Mouse (Mus musculus): ENCODE measurements around the gene Sde2. TPM values are rescaled to one million over a fixed set of nuclear protein-coding genes. Genes with fewer than 3 reads are reported as not detected.

Gene Sde2
- polyA plus RNA-seq, 1 experiment from 2014 or later, result 22.3 TPM

GRCm38 (mm10) chr1:180812463-180813408, 38.2 kb upstream of the Sde2 start:
- Histone ChIP-seq H3K4me3 (ENCODE audit: control insufficient read depth in 1 of 2, insufficient read depth in 1 of 2, low read depth in 1 of 2, low read length in 2 of 2) (peak overlapping the region; percentile 98 to 100), H3K36me3 (ENCODE audit: control insufficient read depth, insufficient read depth, low read length) (peaks cover 38% of the 10 kb centered on the region), H3K27me3 (ENCODE audit: control insufficient read depth, insufficient read depth, low read length) (no peaks in the 10 kb centered on the region), H3K27ac (replicated peaks in 1 of 2; ENCODE audit: control insufficient read depth in 1 of 2, insufficient read depth in 1 of 2, low read depth in 2 of 2, low read length in 2 of 2) (peak overlapping the region; percentile 100), H3K9me3 (ENCODE audit: control insufficient read depth, low read length) (no peaks in the 10 kb centered on the region), H3K4me2 (ENCODE audit: low read length) (peak overlapping the region; percentile 60), H3K9ac (ENCODE audit: low read length) (peak overlapping the region; percentile 100), H3K4me1 (ENCODE audit: control insufficient read depth in 2 of 2, insufficient read depth in 2 of 2, low read length in 2 of 2) (peaks cover 3 to 35% of the 10 kb centered on the region in 2 experiments; a peak in 3 of 4 replicates)
- ATAC-seq (ENCODE audit: insufficient number of reproducible peaks, insufficient read depth, low FRiP score, low read depth), result peak; percentile 8; the same call in 1 of the 2 replicates
- WGBS, result under 1% methylated on average over 71 of the region's 71 CpGs

DNA sequence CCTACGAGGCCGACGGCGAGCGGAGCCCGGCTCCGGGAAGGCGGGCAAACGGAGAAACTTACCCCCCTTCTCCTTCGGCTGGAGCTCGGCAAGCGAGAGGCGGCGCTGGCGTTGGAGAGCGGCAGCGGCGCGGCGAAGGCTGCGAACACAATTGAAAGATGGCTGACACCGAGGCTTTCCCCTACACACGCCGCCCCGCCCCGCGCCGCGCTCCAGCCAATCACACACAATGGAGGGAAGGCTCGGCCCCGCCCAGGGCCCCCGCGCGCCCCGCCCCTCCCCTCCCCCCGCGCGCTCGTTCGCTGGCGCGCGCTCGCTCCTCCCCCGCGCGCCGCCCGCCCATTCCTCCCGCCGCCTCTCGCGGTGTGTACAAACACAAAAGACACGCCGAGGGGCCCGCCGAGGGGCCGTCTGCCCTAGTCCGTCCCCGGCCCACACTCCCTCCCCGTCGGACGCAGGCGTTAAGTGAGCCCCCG, 37.5 kb upstream of the Sde2 start:
- under 1% methylated on average over 52 of the region's 65 CpGs for WGBS
- peak overlapping the region; percentile 100 for H3K27ac ChIP-seq (replicated peaks in 1 of 2; ENCODE audit: control insufficient read depth in 1 of 2, insufficient read depth in 1 of 2, low read depth in 2 of 2, low read length in 2 of 2)
- H3K4me2 ChIP-seq (ENCODE audit: low read length), result peak overlapping the region; percentile 77
- H3K9me3 ChIP-seq (ENCODE audit: control insufficient read depth, low read length), result no peaks in the 10 kb centered on the region
- H3K9ac ChIP-seq (ENCODE audit: low read length), result peak overlapping the region; percentile 100
- peak; percentile 94 for ATAC-seq (ENCODE audit: insufficient number of reproducible peaks, insufficient read depth, low FRiP score, low read depth)
- peaks cover 5 to 42% of the 10 kb centered on the region in 2 experiments for H3K4me1 ChIP-seq (ENCODE audit: control insufficient read depth in 2 of 2, insufficient read depth in 2 of 2, low read length in 2 of 2)
- peak overlapping the region; percentile 98 to 100 for H3K4me3 ChIP-seq (ENCODE audit: control insufficient read depth in 1 of 2, insufficient read depth in 1 of 2, low read depth in 1 of 2, low read length in 2 of 2)
- peaks cover 32% of the 10 kb centered on the region for H3K36me3 ChIP-seq (ENCODE audit: control insufficient read depth, insufficient read depth, low read length)
- H3K27me3 ChIP-seq (ENCODE audit: control insufficient read depth, insufficient read depth, low read length), result no peaks in the 10 kb centered on the region

GRCm38 (mm10) chr1:180813885-180814740, 36.8 kb upstream of the Sde2 start, which contains the start of gene H3f3a:
Gene H3f3a, minus strand, starts transcription at chr1:180813943.
- H3K4me1 ChIP-seq (ENCODE audit: control insufficient read depth in 2 of 2, insufficient read depth in 2 of 2, low read length in 2 of 2), result peaks cover 5 to 39% of the 10 kb centered on the region in 2 experiments
- peak within 1 kb of the TSS; percentile 98 to 100 for H3K4me3 ChIP-seq (ENCODE audit: control insufficient read depth in 1 of 2, insufficient read depth in 1 of 2, low read depth in 1 of 2, low read length in 2 of 2)
- ATAC-seq (ENCODE audit: insufficient number of reproducible peaks, insufficient read depth, low FRiP score, low read depth), result peak; percentile 78
- no peaks in the 10 kb centered on the region for H3K27me3 ChIP-seq (ENCODE audit: control insufficient read depth, insufficient read depth, low read length)
- peak within 1 kb of the TSS; percentile 100 for H3K27ac ChIP-seq (replicated peaks in 1 of 2; ENCODE audit: control insufficient read depth in 1 of 2, insufficient read depth in 1 of 2, low read depth in 2 of 2, low read length in 2 of 2)
- H3K9me3 ChIP-seq (ENCODE audit: control insufficient read depth, low read length), result no peaks in the 10 kb centered on the region
- H3K4me2 ChIP-seq (ENCODE audit: low read length), result peak within 1 kb of the TSS; percentile 77
- peak within 1 kb of the TSS; percentile 100 for H3K9ac ChIP-seq (ENCODE audit: low read length)
- WGBS, result 4% methylated on average over 47 of the region's 69 CpGs
- H3K36me3 ChIP-seq (ENCODE audit: control insufficient read depth, insufficient read depth, low read length), result peaks cover 27% of the 10 kb centered on the region

DNA sequence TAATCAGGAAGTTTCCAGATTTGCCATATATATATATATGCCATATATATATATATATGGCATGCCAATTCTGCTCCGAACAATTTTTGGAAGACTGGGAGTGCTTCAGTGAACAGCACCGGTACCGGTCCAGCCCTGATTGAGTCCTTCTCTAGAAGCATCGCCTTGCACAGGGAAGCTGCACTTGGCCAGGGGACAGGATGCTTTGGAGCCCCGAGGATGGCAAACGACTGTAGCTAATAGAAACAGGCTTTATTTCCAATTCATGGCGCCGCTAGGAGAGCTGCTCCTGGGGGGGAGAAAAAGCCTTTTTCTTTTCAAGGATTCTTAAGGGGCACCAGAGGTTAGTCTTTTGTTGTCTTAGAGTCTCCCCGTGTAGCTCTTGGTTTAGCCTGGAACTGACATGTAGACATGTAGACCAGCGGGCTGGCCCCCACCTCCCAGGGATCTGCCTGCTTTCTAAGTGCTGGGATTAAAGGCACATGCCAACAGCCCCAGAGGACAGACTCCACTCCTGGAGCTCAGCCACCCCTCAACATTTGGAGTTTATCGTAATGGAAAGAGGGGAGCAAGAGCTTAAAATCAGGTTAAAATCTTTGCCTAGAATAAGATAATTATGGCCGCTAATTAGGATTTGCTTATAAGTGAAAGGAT, 35.4 kb upstream of the Sde2 start:
- ATAC-seq (ENCODE audit: insufficient number of reproducible peaks, insufficient read depth, low FRiP score, low read depth), result no peak
- H3K36me3 ChIP-seq (ENCODE audit: control insufficient read depth, insufficient read depth, low read length), result peaks cover 13% of the 10 kb centered on the region
- no peaks in the 10 kb centered on the region for H3K27me3 ChIP-seq (ENCODE audit: control insufficient read depth, insufficient read depth, low read length)
- peak overlapping the region; percentile 18; the same call in 1 of the 2 replicates for H3K4me2 ChIP-seq (ENCODE audit: low read length)
- no peak overlapping the region for H3K27ac ChIP-seq (replicated peaks in 1 of 2; ENCODE audit: control insufficient read depth in 1 of 2, insufficient read depth in 1 of 2, low read depth in 2 of 2, low read length in 2 of 2)
- H3K4me1 ChIP-seq (ENCODE audit: control insufficient read depth in 2 of 2, insufficient read depth in 2 of 2, low read length in 2 of 2), result peaks cover 5 to 30% of the 10 kb centered on the region in 2 experiments
- no peaks in the 10 kb centered on the region for H3K9me3 ChIP-seq (ENCODE audit: control insufficient read depth, low read length)
- WGBS, result 58% methylated on average over 12 of the region's 12 CpGs
- no peak overlapping the region for H3K4me3 ChIP-seq (ENCODE audit: control insufficient read depth in 1 of 2, insufficient read depth in 1 of 2, low read depth in 1 of 2, low read length in 2 of 2)
- no peak overlapping the region; the same call in 1 of the 2 replicates for H3K9ac ChIP-seq (ENCODE audit: low read length)

DNA sequence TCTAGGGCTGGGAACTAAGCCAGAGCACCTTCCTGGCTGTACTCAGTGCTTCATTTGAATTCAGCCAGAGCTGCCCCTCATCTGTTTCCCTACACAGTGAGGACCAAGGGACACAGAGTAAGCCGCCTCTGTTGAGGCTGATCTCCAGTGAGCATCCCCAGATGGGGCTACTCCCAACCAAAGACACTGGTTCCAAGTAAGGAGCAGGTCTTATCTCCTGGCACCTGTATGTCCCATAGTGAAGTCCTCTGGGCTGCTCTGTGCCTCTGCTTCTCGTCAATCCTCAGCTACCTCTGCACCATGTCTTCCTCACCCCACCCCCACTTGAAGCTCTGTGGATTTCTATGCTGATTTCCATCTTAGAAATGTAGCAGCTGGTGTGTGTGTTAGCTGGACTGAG, 32.9 kb upstream of the Sde2 start:
- Histone ChIP-seq H3K4me2 (ENCODE audit: low read length) (no peak overlapping the region), H3K27me3 (ENCODE audit: control insufficient read depth, insufficient read depth, low read length) (no peaks in the 10 kb centered on the region), H3K9ac (ENCODE audit: low read length) (no peak overlapping the region), H3K4me3 (ENCODE audit: control insufficient read depth in 1 of 2, insufficient read depth in 1 of 2, low read depth in 1 of 2, low read length in 2 of 2) (no peak overlapping the region), H3K9me3 (ENCODE audit: control insufficient read depth, low read length) (no peaks in the 10 kb centered on the region), H3K27ac (replicated peaks in 1 of 2; ENCODE audit: control insufficient read depth in 1 of 2, insufficient read depth in 1 of 2, low read depth in 2 of 2, low read length in 2 of 2) (no peak overlapping the region), H3K4me1 (ENCODE audit: control insufficient read depth in 2 of 2, insufficient read depth in 2 of 2, low read length in 2 of 2) (peaks cover 5 to 26% of the 10 kb centered on the region in 2 experiments), H3K36me3 (ENCODE audit: control insufficient read depth, insufficient read depth, low read length) (peaks cover 6% of the 10 kb centered on the region; the same call in 1 of the 2 replicates)
- ATAC-seq (ENCODE audit: insufficient number of reproducible peaks, insufficient read depth, low FRiP score, low read depth), result no peak
- WGBS, result 39% methylated on average over 2 of the region's 2 CpGs

DNA sequence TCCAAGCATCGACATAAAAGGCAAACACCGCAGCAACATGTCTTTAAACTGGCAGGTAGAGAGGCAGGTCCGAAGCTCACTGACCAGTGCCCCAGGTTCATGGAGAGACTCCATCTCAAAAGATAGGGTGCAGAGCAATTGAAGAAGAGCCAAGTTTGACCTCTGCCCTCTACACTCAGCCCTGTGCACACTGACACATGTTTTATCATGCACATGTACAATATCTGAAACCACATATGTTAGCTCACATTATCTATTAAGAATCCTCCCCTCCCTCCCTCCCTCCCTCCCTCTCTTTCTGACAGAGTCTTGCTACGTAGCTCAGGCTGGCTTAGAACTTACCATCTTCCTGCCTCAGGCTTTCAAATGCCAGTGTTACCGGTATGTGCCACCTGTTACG, 29.8 kb upstream of the Sde2 start:
- no peak for ATAC-seq (ENCODE audit: insufficient number of reproducible peaks, insufficient read depth, low FRiP score, low read depth)
- Histone ChIP-seq H3K27ac (replicated peaks in 1 of 2; ENCODE audit: control insufficient read depth in 1 of 2, insufficient read depth in 1 of 2, low read depth in 2 of 2, low read length in 2 of 2) (no peak overlapping the region), H3K27me3 (ENCODE audit: control insufficient read depth, insufficient read depth, low read length) (no peaks in the 10 kb centered on the region), H3K4me2 (ENCODE audit: low read length) (no peak overlapping the region), H3K4me1 (ENCODE audit: control insufficient read depth in 2 of 2, insufficient read depth in 2 of 2, low read length in 2 of 2) (peaks cover 3 to 10% of the 10 kb centered on the region in 2 experiments), H3K4me3 (ENCODE audit: control insufficient read depth in 1 of 2, insufficient read depth in 1 of 2, low read depth in 1 of 2, low read length in 2 of 2) (no peak overlapping the region), H3K9me3 (ENCODE audit: control insufficient read depth, low read length) (no peaks in the 10 kb centered on the region), H3K36me3 (ENCODE audit: control insufficient read depth, insufficient read depth, low read length) (peaks cover 6% of the 10 kb centered on the region; the same call in 1 of the 2 replicates), H3K9ac (ENCODE audit: low read length) (no peak overlapping the region)
- 87% methylated on average over 6 of the region's 6 CpGs for WGBS

DNA sequence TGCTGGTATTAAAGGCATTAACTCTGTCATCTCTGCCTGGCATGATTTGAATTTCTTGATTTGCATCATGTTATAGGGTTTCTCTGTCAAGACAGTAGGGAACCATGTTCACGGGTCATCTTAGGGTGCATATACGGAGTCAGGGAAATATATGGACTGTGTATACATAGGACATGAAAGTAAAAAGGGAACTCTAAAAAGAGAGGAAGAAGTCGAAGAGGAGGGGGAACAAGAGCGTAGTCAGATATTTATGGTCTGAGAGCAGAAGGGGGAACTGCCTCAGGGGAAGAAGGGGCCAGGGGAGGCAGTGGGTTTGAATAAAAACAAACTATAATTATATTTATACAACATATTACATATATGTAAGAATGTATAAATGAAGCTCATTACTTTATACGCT, 28.7 kb upstream of the Sde2 start:
- Histone ChIP-seq H3K4me3 (ENCODE audit: control insufficient read depth in 1 of 2, insufficient read depth in 1 of 2, low read depth in 1 of 2, low read length in 2 of 2) (no peak overlapping the region), H3K9ac (ENCODE audit: low read length) (no peak overlapping the region), H3K36me3 (ENCODE audit: control insufficient read depth, insufficient read depth, low read length) (no peaks in the 10 kb centered on the region), H3K4me2 (ENCODE audit: low read length) (no peak overlapping the region), H3K4me1 (ENCODE audit: control insufficient read depth in 2 of 2, insufficient read depth in 2 of 2, low read length in 2 of 2) (peaks cover 3 to 10% of the 10 kb centered on the region in 2 experiments), H3K27me3 (ENCODE audit: control insufficient read depth, insufficient read depth, low read length) (no peaks in the 10 kb centered on the region), H3K27ac (replicated peaks in 1 of 2; ENCODE audit: control insufficient read depth in 1 of 2, insufficient read depth in 1 of 2, low read depth in 2 of 2, low read length in 2 of 2) (no peak overlapping the region), H3K9me3 (ENCODE audit: control insufficient read depth, low read length) (0 out of 2 replicates have a peak, but pooled peaks cover 2% of the 10 kb centered on the region)
- WGBS, result 86% methylated on average over 5 of the region's 5 CpGs
- no peak for ATAC-seq (ENCODE audit: insufficient number of reproducible peaks, insufficient read depth, low FRiP score, low read depth)

Data from heart, embryonic 14.5 days (tissue).